Mouse (Mus musculus): ENCODE measurements at regions not wholly inside any gene's neighbourhood (a gene's known extent, or its start where the extent isn't known, plus 50 kb on each side); places are given as distances from the start of the nearest gene placed in this dataset.
"Not testable (repeated sequence)": the region's sequence is repeated elsewhere in the genome, so short reads cannot be mapped to it uniquely, and the experiment has no call there.

GRCm38 (mm10) chrX:110279492-110280213 lies 534.4 kb upstream of the Pou3f4 start (continued):
- TF ChIP-seq EP300 (IDR thresholded peaks at IDR 0.05; ENCODE audit: low read depth in 1 of 2, low read length in 2 of 2) = peak in 1 of 2 experiments; percentile 10; a peak in 1 of 4 replicates
- TF ChIP-seq MXI1 (IDR thresholded peaks at IDR 0.05; ENCODE audit: low read depth, low read length) = peak; percentile 45; the same call in 1 of the 2 replicates
- TF ChIP-seq NELFE (IDR thresholded peaks at IDR 0.05; ENCODE audit: low read depth, low read length) = peak; percentile 25; the same call in 1 of the 2 replicates
- no peak for TF ChIP-seq GABPA (IDR thresholded peaks at IDR 0.05; ENCODE audit: low read depth, low read length)
- no peak for TF ChIP-seq JUND (IDR thresholded peaks at IDR 0.05; ENCODE audit: low read depth, low read length)
- TF ChIP-seq ZNF384 (IDR thresholded peaks at IDR 0.05; ENCODE audit: low read depth, low read length) = peak; percentile 97
- TF ChIP-seq BHLHE40 (IDR thresholded peaks at IDR 0.05; ENCODE audit: borderline replicate concordance, low read depth, low read length) = no peak
- TF ChIP-seq ZMIZ1 (IDR thresholded peaks at IDR 0.05; ENCODE audit: low read depth, low read length) = peak; percentile 58; the same call in 1 of the 2 replicates
- no peak for TF ChIP-seq MEF2A (IDR thresholded peaks at IDR 0.05; ENCODE audit: extremely low read depth, insufficient replicate concordance, low read depth, low read length, poor library complexity, severe bottlenecking)
- TF ChIP-seq TBP (IDR thresholded peaks at IDR 0.05; ENCODE audit: low read depth, low read length) = no peak

GRCm38 (mm10) chrX:110281389-110281872 lies 532.6 kb upstream of the Pou3f4 start:
- peaks cover 16 to 37% of the 10 kb centered on the region in 2 experiments for H3K4me1 ChIP-seq (ENCODE audit: control insufficient read depth in 1 of 2, insufficient read depth in 2 of 2, low read length in 2 of 2)
- H3K9ac ChIP-seq (ENCODE audit: control insufficient read depth, low read depth, low read length, poor library complexity, severe bottlenecking) = peak overlapping the region; percentile 98
- H3K9me3 ChIP-seq (replicated peaks; ENCODE audit: insufficient read depth, low read length); H3K27me3 ChIP-seq (ENCODE audit: control insufficient read depth in 1 of 2, insufficient read depth in 2 of 2, low read length in 2 of 2): not testable (repeated sequence)
- H3K27ac ChIP-seq (ENCODE audit: control insufficient read depth, low read depth, low read length) = peak overlapping the region; percentile 100
- TF ChIP-seq NELFE (IDR thresholded peaks at IDR 0.05; ENCODE audit: low read depth, low read length) (peak; percentile 53), ZMIZ1 (IDR thresholded peaks at IDR 0.05; ENCODE audit: low read depth, low read length) (peak; percentile 82), ETS1 (IDR thresholded peaks at IDR 0.05; ENCODE audit: low read depth, low read length) (peak; percentile 92), BHLHE40 (IDR thresholded peaks at IDR 0.05; ENCODE audit: borderline replicate concordance, low read depth, low read length) (peak; percentile 79), ZNF384 (IDR thresholded peaks at IDR 0.05; ENCODE audit: low read depth, low read length) (0 out of 2 replicates have a peak, but pooled peaks have one; percentile 5), TCF12 (IDR thresholded peaks at IDR 0.05; ENCODE audit: low read depth, low read length) (peak; percentile 68), MAFK (IDR thresholded peaks at IDR 0.05; ENCODE audit: borderline replicate concordance, low read depth, low read length) (peak; percentile 36; the same call in 1 of the 2 replicates), TBP (IDR thresholded peaks at IDR 0.05; ENCODE audit: low read depth, low read length) (peak; percentile 78), POLR2AphosphoS2 (IDR thresholded peaks at IDR 0.05; ENCODE audit: low read length) (0 out of 2 replicates have a peak, but pooled peaks have one; percentile 40), MAZ (IDR thresholded peaks at IDR 0.05; ENCODE audit: low read depth, low read length) (0 out of 2 replicates have a peak, but pooled peaks have one; percentile 44), SIN3A (IDR thresholded peaks at IDR 0.05; ENCODE audit: low read length) (peak; percentile 72), CHD2 (IDR thresholded peaks at IDR 0.05; ENCODE audit: low read length) (peak; percentile 11; the same call in 1 of the 2 replicates), POLR2A (IDR thresholded peaks at IDR 0.05; ENCODE audit: control insufficient read depth in 1 of 2, insufficient read depth in 1 of 2, low read depth in 1 of 2, low read length in 2 of 2, poor library complexity in 1 of 2) (peak in 1 of 2 experiments; percentile 71; a peak in 2 of 4 replicates), TAL1 (IDR thresholded peaks at IDR 0.05; ENCODE audit: low read length) (peak; percentile 78), POLR2AphosphoS5 (IDR thresholded peaks at IDR 0.05; ENCODE audit: borderline replicate concordance, low read depth, low read length) (0 out of 2 replicates have a peak, but pooled peaks have one; percentile 50), GATA1 (IDR thresholded peaks at IDR 0.05; ENCODE audit: low read depth, low read length) (peak; percentile 85), ELF1 (IDR thresholded peaks at IDR 0.05; ENCODE audit: low read depth, low read length) (0 out of 2 replicates have a peak, but pooled peaks have one; percentile 20), EP300 (IDR thresholded peaks at IDR 0.05; ENCODE audit: low read depth in 1 of 2, low read length in 2 of 2) (peak; percentile 70 to 89)
- H3K36me3 ChIP-seq (ENCODE audit: control insufficient read depth in 1 of 2, insufficient read depth in 2 of 2, low read length in 2 of 2) = peaks cover 0 to 48% of the 10 kb centered on the region in 2 experiments; a peak in 3 of 4 replicates
- DNase-seq (ENCODE audit: low read depth, low spot score) = peak; percentile 85
- peaks cover 32% of the 10 kb centered on the region for H3K79me2 ChIP-seq (ENCODE audit: control insufficient read depth, insufficient read depth, low read length, poor library complexity)
- H3K4me3 ChIP-seq (ENCODE audit: control insufficient read depth in 1 of 2, insufficient read depth in 1 of 2, low read depth in 2 of 2, low read length in 2 of 2) = peak overlapping the region; percentile 93 to 98

Data from MEL (cell line).